Mouse (Mus musculus) heart, embryonic 16.5 days (tissue): ENCODE measurements around the gene Clstn1. TPM values are rescaled to one million over a fixed set of nuclear protein-coding genes. Genes with fewer than 3 reads are reported as not detected.
A peak's percentile ranks its signal among the peaks of the same experiment; 100 is the strongest.

Experiments
- ATAC-seq: fragments of 200-750 bp; cut with Nextera tagmentation; replicated peaks from 2 replicates; pipeline ENCODE4 v1.8.0; 2017; ENCODE audit warnings: moderate number of reproducible peaks; ENCODE audit not compliant: insufficient read depth, low FRiP score; ENCODE audit errors: extremely low read depth
- H3K27ac ChIP-seq: fragments of 300-500 bp; sonication (generic); 2 replicates; pipeline ENCODE4 v1.5.1; 2014; ENCODE audit warnings: mild to moderate bottlenecking, low read length, control low read depth, moderate library complexity
- H3K27me3 ChIP-seq: fragments of 300-500 bp; sonication (generic); 2 replicates; pipeline ENCODE4 v1.6.1; 2014; ENCODE audit warnings: low read length, mixed read lengths; ENCODE audit not compliant: control insufficient read depth, insufficient read depth
- H3K36me3 ChIP-seq: fragments of 300-500 bp; sonication (generic); 2 replicates; pipeline ENCODE4 v1.6.1; 2014; ENCODE audit not compliant: control insufficient read depth, insufficient read depth
- H3K4me1 ChIP-seq: fragments of 300-500 bp; sonication (generic); 2 replicates; pipeline ENCODE4 v1.6.1; 2014; ENCODE audit warnings: low read length, mixed read lengths; ENCODE audit not compliant: control insufficient read depth, insufficient read depth
- H3K4me2 ChIP-seq: fragments of 300-500 bp; sonication (generic); 2 replicates; pipeline ENCODE4 v1.6.1; 2014; ENCODE audit warnings: low read depth, mild to moderate bottlenecking, control low read depth, low read length
- H3K4me3 ChIP-seq: fragments of 300-500 bp; sonication (generic); 2 replicates; pipeline ENCODE4 v1.5.1; 2014; ENCODE audit warnings: mild to moderate bottlenecking, control low read depth, low read length
- H3K9ac ChIP-seq: fragments of 300-500 bp; sonication (generic); 2 replicates; pipeline ENCODE4 v1.6.1; 2014; ENCODE audit warnings: low read length, control low read depth
- H3K9me3 ChIP-seq: fragments of 300-500 bp; sonication (generic); replicated peaks from 2 replicates; pipeline ENCODE4 v1.6.1; 2016; ENCODE audit warnings: low read length; ENCODE audit not compliant: control insufficient read depth
- WGBS: fragments of 180-500 bp; shearing (Covaris S2); extraction: QIAGEN DNeasy Blood & Tissue Kit; methylation state at CpG from one replicate; pipeline ENCODE4 v1.1.7; 2014; 5-methylcytosine and 5-hydroxymethylcytosine counted together
- polyA plus RNA-seq: library from polyadenylated mRNA; unstranded; fragments of >200 nt; fragmentation: Nextera tagmentation; extraction: Ambion mirVana; gene quantifications from 2 replicates; pipeline ENCODE4 v1.2.1, GENCODE M21; 2015

The Clstn1 gene
- polyA plus RNA-seq, 1 experiment from 2014 or later, result 6.7 TPM

DNA sequence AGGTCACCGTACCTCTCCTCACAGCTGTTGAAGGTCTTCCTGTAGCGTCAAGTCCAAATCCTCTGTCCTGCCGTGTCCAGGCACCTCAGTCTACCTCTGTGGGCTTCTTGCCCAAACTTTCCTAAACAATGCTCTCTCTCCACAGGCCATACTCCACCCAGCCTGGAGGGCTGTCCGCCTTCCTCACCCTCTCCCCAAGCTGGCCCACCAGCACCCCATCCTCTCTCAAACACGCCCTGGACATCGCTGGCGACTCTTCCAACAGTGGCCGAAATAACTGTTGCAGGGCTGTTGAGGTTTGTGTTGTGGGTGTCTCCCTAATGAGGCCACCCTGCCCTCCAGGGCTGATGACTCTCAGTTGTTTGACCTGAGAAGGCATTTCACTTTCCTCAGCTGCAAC lies 1.0 kb upstream of the Clstn1 start:
- H3K9me3 ChIP-seq, result no peaks in the 10 kb centered on the region
- ATAC-seq, result no peak
- H3K4me3 ChIP-seq, result no peak overlapping the region
- no peaks in the 10 kb centered on the region for H3K36me3 ChIP-seq
- no peak overlapping the region for H3K27ac ChIP-seq
- no peak overlapping the region for H3K9ac ChIP-seq
- H3K27me3 ChIP-seq, result peaks cover 50% of the 10 kb centered on the region
- 76% methylated on average over 8 of the region's 8 CpGs for WGBS
- H3K4me1 ChIP-seq, result peaks cover 13% of the 10 kb centered on the region
- no peak overlapping the region for H3K4me2 ChIP-seq

DNA sequence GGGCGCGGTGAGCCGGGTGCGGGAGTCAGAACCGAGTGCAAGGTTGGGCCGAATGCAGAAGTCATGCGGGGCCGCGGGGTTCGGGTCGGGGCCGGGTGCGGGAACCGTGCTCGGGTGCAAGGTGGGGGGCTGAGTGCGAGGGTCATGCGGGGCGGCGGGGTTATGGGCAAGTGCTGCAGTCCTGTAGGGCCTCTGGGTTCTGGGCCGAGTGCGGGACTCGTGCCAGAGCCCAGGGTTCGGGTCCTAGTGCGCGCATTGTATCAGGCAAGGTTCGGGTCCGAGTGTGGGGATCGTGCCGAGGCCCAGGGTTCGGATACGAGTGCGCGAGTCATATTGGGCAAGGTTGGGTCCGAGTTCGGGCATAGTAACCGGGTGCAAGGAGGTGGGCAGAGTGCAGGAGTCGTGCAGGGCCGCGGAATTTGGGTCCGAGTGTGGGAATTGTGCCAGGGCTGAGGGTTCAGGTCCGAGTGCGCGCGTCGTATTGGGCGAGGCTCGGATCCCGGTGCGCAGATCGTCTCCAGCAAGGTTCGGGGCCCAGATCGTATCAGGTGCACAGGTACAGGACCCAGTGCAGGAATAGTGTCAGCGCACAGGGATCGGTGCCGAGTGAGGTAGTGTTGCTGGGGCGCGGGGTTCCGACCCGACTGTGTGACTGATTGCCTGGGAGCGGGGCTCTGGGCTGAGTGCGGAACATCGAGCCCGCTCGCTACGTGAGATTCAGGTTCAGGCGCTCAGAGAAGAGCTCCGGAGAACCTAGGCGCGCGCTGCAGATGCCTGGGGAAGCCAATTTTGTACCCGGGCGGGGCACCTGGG lies 721 bp downstream of the Clstn1 start:
- peaks cover 13% of the 10 kb centered on the region for H3K4me1 ChIP-seq
- peak overlapping the region; percentile 77 for H3K4me3 ChIP-seq
- H3K9ac ChIP-seq, result peak overlapping the region; percentile 87
- no peaks in the 10 kb centered on the region for H3K36me3 ChIP-seq
- H3K27ac ChIP-seq, result no peak overlapping the region
- under 1% methylated on average over 72 of the region's 72 CpGs for WGBS
- H3K4me2 ChIP-seq, result peak overlapping the region; percentile 88
- no peaks in the 10 kb centered on the region for H3K9me3 ChIP-seq
- peak; percentile 5; the same call in 1 of the 2 replicates for ATAC-seq
- H3K27me3 ChIP-seq, result peaks cover 39% of the 10 kb centered on the region

DNA sequence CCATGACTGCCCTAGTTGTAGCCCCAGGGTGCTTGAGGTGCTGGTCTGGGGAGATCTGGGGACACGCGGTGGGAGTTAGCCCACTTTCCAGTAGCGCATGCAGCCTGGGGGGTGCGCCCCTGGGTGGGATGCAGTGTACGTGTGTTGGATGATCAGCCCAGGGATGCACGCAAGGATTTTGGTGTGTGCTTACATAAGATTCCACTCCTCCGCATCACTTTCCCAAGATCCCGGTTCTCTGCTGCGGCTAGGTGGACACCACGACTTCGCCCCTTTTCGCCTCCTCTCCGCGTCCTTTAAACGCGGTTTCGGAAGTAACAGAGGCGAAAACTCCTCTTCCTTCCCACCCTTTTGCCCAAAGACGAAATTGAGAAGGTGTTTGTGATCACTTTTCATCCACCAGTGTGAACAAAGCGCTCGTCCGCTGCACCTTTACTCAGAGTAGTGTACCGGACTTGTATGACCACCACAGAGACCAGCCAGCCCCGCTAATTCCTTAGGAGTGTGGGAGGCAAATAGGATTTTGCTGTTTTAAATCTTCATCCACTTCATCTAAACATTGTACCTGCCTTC lies 1.4 kb downstream of the Clstn1 start:
- Histone ChIP-seq H3K9me3 (no peaks in the 10 kb centered on the region), H3K9ac (peak overlapping the region; percentile 87), H3K4me3 (peak overlapping the region; percentile 77), H3K4me1 (peaks cover 13% of the 10 kb centered on the region), H3K36me3 (no peaks in the 10 kb centered on the region), H3K27ac (no peak overlapping the region), H3K27me3 (peaks cover 38% of the 10 kb centered on the region), H3K4me2 (peak overlapping the region; percentile 88)
- no peak for ATAC-seq
- 10% methylated on average over 24 of the region's 24 CpGs for WGBS

DNA sequence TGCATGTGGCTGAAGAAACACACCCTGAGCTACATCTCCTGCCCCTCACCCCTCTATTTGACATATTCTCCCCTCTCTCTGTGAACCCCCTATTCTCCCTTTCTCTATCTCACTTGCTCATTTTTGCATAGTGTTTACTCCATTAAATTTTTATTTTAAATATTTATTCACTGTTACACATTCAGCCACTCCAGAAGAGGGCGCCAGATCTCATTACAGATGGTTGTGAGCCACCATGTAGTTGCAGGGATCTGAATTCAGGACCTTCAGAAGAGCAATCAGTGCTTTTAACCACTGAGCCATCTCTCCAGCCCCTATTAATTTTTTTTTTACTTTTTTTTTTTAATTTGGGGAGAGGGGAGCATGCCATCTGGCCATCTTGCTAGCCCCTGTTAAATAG lies 3.9 kb downstream of the Clstn1 start:
- Histone ChIP-seq H3K27ac (no peak overlapping the region), H3K4me3 (no peak overlapping the region), H3K27me3 (peaks cover 26% of the 10 kb centered on the region), H3K4me2 (no peak overlapping the region), H3K4me1 (peaks cover 13% of the 10 kb centered on the region), H3K36me3 (no peaks in the 10 kb centered on the region), H3K9me3 (no peaks in the 10 kb centered on the region), H3K9ac (no peak overlapping the region)
- ATAC-seq, result no peak
- 83% methylated on average over 1 of the region's 1 CpGs for WGBS

DNA sequence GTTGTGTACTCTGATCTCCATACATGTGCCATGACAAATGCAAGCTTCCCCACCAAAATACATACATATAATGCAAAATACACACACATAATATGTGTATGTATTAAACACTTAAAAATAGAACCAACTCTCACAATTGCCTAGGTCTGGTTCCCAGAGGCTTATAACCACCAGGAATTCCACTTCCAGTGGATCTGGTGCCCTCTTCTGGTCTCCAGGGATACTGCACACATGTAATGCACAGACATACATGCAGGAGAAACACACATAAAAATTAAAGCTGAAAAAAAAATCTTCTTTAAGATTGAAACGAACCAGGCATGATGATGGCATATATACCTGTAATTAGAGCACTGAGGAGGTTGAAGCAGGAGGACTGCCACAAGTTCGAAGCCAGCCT lies 5.2 kb downstream of the Clstn1 start:
- Histone ChIP-seq H3K9ac (no peak overlapping the region), H3K27me3 (peaks cover 20% of the 10 kb centered on the region; the same call in 1 of the 2 replicates), H3K27ac (no peak overlapping the region), H3K4me1 (peaks cover 13% of the 10 kb centered on the region), H3K9me3 (no peaks in the 10 kb centered on the region), H3K36me3 (no peaks in the 10 kb centered on the region), H3K4me3 (no peak overlapping the region), H3K4me2 (no peak overlapping the region)
- no peak for ATAC-seq
- 78% methylated on average over 2 of the region's 2 CpGs for WGBS

DNA sequence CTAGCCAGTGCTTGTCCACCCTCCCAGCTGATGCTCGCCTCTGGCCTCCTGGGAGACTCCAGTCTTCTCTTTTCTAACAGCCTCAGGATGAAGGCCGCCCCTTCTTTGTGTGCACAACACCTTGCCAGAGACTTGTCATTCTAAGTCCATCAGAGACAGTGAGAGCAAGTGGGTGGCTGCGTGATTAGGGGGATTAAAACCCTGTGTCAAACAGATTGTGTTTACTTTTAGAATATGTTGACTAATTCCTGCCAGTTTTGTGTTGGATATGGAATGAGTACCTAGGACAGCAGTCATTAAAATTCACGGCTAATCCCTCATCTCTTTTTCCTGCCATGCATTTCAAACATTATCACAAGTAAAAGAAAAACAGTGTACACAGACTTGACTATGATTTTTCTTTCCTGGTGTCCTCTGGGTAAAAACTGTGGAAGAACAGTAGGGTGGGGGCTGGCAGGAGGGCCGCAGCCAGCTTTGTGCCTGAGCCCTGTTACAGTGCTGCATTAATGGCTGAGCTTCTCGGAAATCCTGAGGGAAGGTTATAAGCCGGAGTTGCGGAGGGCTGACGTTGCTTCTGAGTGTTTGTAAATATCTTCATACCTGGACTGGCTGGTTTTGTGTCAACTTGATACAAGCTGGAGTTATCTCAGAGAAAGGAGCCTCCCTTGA lies 8.8 kb downstream of the Clstn1 start:
- ATAC-seq, result no peak
- H3K4me1 ChIP-seq, result no peaks in the 10 kb centered on the region
- H3K9me3 ChIP-seq, result no peaks in the 10 kb centered on the region
- 83% methylated on average over 9 of the region's 9 CpGs for WGBS
- H3K36me3 ChIP-seq, result no peaks in the 10 kb centered on the region
- no peak overlapping the region for H3K9ac ChIP-seq
- no peak overlapping the region for H3K4me3 ChIP-seq
- no peak overlapping the region for H3K27ac ChIP-seq
- H3K4me2 ChIP-seq, result no peak overlapping the region
- H3K27me3 ChIP-seq, result 0 out of 2 replicates have a peak, but pooled peaks cover 4% of the 10 kb centered on the region

DNA sequence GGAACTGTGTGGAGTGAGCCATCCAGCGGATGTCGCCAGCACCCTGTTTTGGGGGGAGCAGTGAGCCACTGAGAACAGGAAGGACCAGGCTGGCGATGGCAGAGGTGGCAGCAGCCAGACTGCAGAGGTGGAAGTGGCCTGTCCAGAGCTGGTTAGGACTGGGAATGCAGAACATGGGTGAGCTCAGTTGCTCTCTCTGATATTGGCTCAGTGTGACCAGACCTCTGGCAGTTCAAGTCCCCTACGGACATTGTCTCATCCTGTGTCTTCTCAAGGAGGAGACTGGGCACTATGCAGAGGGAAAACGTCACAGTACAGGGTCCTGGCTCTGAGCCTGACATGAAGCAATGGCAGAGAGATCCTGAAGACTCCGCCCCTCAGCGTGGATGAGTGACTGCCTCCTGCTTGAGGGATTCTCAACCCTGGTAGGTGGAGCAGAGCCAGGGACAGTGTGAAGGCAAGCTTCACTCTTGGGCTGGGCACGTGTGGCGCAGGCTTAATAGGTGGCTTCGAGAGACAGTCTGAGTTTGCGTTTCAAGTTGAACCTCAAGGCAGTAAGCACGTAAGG lies 11.5 kb downstream of the Clstn1 start:
- H3K36me3 ChIP-seq, result no peaks in the 10 kb centered on the region
- H3K4me1 ChIP-seq, result peaks cover 7% of the 10 kb centered on the region
- H3K9ac ChIP-seq, result no peak overlapping the region
- no peak for ATAC-seq
- no peak overlapping the region for H3K27ac ChIP-seq
- H3K27me3 ChIP-seq, result 0 out of 2 replicates have a peak, but pooled peaks cover 4% of the 10 kb centered on the region
- H3K4me2 ChIP-seq, result no peak overlapping the region
- no peaks in the 10 kb centered on the region for H3K9me3 ChIP-seq
- WGBS, result 76% methylated on average over 12 of the region's 12 CpGs
- no peak overlapping the region for H3K4me3 ChIP-seq

DNA sequence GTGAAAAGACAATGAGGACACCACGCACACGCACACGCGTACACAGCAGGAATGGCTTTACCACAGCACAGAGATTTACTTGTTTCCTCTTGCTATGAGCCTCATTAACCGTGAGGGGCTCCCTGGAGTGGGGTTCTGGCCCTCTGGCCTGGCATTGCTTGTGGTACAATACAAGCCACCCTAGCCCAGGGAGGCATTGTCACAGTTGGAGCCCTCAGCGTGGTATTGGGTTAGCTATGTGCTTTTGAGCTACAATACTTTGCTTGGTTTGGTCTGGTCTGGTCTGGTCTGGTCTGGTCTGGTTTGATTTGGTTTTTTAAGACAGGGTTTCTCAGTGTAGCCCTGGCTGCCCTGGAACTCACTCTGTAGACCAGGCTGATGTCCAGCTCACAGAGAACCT lies 13.3 kb downstream of the Clstn1 start:
- Histone ChIP-seq H3K27me3 (peaks cover 4% of the 10 kb centered on the region; the same call in 1 of the 2 replicates), H3K27ac (no peak overlapping the region), H3K4me1 (peaks cover 7% of the 10 kb centered on the region), H3K9ac (no peak overlapping the region), H3K4me2 (no peak overlapping the region), H3K4me3 (no peak overlapping the region), H3K36me3 (no peaks in the 10 kb centered on the region), H3K9me3 (no peaks in the 10 kb centered on the region)
- no peak for ATAC-seq
- WGBS, result 92% methylated on average over 6 of the region's 6 CpGs
